Mouse (Mus musculus) kidney, adult 10 weeks (tissue): ENCODE results near the gene Wdr70. TPM values are rescaled to one million over a fixed set of nuclear protein-coding genes. Genes with fewer than 3 reads are reported as not detected.

Experiments used
- polyA plus RNA-seq: library from polyadenylated mRNA; stranded (reverse); fragments of 350-450 nt; fragmentation: Illumina TruSeq; extraction: RNeasy Lipid Tissue Mini Kit (QIAGEN cat#74804); gene quantifications from one replicate; pipeline ENCODE4 v1.2.3, GENCODE M21; 2014; ENCODE audit warnings: low read depth, low replicate concordance

The Wdr70 gene
- 31.5 TPM for polyA plus RNA-seq

DNA sequence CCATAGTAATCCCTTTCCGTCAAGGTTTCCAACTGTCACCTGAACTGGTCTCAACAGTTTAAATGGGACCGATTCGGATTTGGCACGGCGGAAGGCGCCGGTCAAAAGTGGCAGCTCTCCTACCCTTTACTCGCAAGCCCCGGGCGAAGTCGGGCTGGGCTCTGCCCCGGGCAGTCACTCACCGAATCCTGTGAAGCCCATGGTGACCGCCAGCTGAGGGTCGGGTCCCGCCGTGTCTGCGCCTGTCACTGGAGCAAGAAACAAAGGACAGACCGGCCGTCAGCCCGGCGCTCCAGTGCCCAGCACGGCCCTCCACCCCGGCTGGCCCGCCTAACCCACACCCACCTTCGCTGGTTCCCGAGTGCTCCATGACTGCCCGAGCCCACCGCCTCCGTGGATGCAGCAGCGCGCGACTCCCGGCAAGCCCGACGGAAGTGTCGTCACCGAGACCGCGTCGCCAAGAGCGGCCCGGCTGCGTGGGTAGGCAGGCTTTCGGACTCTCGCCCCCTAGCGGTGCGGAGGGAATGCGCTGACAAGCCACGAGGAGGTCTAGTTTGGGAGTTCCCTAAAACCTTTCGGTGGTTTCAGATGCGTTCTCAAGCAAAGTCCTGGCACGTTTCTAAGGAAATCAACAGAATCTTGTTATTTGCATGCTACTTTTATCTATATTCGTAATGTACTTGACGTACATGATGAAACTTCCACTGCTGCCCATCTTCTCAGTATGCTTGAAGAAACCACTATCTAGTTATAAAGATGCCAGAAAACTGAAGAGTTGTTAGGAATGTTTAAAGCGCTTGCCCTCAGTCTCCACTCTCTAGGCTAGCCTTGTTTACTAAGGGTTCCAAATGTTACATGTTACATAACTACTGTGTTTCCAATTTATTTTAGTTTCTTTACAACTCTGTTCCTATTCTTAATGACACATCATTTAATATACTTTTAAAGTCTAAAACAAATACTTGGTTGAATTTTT lies at the start of gene Wdr70:
Wdr70 (minus strand) TSS at position 436 of the 976 bp plus-strand sequence.

GRCm38 (mm10) chr15:8108966-8109743 lies 10.1 kb upstream of the Wdr70 start, which contains the start of gene Nup155:
Nup155 (plus strand) TSS chr15:8109273.

Other genes starting within 250 kb of the Wdr70 start
- 12.1 TPM for gene Nup155, start 10.1 kb upstream of the Wdr70 start, polyA plus RNA-seq
- 6.0 TPM for gene Cplane1, start 69.9 kb upstream of the Wdr70 start, polyA plus RNA-seq